Mouse (Mus musculus) liver (tissue): ENCODE measurements around the gene Cpz.

Experiments used
- DNase-seq: peaks from one replicate; pipeline ENCODE4 v3.0.0-alpha.2; 2020; ENCODE audit warnings: mixed read lengths

The Cpz gene

DNA sequence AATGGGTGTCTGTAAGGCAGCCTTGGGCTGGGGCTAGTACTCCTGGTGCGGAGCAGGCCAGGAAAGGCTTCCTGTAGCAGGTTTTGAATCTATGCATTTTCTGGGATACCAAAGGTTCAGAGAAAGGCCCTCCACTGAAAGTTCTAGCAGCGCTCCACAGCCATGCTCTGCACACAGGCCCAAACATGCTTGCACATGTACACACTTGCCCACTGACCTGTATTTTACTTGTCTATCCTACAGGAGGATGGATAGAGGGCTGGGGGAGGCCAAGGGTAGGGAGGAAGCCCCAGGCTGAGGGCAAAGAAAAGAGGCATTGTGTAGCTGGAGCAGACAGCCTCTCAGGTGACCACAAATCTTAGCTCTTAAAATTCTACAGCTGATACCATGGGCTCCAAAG, 1.1 kb downstream of the Cpz start:
- no peak for DNase-seq

DNA sequence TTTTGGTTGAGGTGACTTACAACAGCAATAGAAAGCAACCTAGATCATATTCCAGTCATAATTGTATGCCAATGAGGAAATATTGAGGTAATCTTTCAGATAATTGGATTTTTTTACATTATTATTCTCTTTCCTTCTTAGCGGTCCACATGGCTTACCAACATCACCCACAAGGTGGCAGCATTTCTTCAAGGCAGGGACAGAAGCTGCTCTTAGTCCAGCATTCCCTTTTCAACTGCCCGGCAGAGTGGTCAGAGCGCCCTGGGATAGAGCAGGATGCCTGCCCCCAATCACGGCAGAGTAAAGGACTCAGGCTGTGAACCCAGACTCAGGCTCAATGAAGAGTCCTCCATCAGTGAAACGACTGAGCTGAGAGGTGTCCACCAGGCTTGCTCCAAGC, 1.8 kb downstream of the Cpz start:
- DNase-seq: peak; percentile 60

DNA sequence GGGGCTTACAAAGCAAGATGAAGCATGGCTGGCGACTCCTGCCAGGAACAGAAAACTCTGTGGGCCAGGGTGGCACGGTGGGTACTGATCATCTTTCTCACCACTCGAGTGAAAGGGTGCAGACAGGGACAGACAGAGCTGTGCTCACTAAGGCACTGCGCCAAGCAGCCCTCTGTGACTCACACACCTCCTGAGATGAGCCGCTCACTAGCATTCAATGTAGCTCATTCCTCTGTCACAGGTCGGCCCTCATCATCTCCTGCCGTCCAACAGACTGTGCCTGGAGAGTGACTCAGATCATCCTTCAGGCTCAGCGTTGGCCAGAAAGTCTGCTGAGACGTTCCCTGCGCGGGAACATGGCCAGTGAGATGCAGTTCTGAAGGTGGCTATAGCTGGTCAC, 8.7 kb downstream of the Cpz start:
- DNase-seq: no peak

DNA sequence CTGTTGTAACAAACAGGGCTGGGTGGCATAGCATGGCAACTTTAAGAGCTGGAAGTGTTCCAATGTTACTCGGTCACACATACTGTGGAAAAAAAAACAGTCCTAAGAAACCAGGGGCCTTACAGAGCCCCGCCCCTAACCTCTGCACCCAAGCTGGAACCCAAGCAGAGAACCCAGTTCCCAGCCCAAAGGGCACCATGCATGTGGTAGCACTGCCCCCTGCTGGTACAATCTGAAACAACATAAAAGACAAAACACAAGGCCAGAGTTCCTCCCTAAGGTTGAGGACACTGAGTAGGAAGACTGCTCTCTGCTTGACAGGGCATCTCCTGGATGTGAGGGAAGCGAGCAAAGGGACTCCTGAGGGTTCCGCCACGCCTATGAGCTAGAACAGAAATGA, 14.9 kb downstream of the Cpz start:
- peak; percentile 44 for DNase-seq

DNA sequence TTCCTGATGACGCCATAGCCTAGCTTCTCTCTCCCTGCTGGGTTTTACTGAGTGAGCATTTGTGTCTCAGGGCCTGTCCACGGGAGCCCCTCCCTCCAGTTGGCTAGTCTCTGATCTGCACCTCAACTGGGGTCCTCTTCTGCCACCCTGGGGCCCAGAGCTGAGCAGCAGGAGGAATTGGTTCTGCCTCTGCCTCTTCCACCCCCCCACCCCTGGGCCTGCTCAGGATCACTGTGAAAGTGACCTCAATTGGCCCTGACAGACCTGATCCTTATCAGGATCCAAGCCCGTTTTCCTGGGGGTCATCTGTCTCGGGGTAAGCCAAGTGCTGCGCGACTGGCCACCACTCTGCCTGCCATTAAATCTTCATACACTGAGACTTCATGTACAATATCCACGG, 20.5 kb downstream of the Cpz start:
- DNase-seq: no peak

DNA sequence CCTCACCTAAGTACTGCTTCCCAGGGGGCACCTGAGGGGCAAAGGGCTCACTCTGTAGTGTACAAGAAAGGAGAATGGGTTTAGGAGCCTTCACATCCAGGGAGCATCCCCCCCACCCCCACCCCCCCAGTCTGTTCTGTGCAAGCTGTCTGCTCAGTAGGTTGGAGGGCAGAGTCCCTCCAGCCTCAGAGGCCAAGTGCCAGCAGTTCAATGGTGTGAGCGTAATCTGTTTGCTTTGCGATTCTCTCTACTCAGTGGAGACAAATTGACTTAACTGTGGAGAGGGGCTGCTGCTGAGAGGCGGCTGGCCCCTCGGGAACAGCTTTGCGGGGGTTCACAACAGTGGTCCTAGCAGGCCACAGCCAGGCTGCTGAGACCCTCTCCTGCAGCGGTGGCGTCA, 28.2 kb downstream of the Cpz start:
- no peak for DNase-seq

- DNase-seq: no peak
Observed at GRCm38 (mm10) chr5:35495989-35496388, 29.5 kb downstream of the Cpz start.

- DNase-seq: no peak
Observed at GRCm38 (mm10) chr5:35494773-35495390, 30.6 kb downstream of the Cpz start.

DNA sequence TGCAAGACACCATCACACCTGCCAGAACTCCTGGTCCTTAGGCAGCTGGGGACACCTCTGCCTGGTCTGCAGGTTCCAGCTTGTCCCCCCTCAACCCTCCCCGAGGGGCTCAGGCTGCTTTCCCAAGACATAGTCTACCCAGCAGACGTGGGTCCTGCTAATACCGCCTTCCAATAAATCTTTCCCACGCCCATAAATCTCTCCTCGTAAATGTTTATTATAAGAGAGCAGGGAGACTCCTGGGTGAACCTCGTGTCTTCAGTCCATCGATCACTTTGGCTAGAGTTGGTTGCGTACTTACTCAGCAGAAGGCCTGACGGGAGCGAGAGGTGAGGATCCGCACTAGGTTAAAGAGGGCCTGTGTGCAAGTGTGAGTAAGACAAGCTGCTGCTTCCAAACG, 31.7 kb downstream of the Cpz start:
- DNase-seq: no peak

- DNase-seq: no peak
Observed at GRCm38 (mm10) chr5:35479521-35479920, 46.0 kb downstream of the Cpz start.

DNA sequence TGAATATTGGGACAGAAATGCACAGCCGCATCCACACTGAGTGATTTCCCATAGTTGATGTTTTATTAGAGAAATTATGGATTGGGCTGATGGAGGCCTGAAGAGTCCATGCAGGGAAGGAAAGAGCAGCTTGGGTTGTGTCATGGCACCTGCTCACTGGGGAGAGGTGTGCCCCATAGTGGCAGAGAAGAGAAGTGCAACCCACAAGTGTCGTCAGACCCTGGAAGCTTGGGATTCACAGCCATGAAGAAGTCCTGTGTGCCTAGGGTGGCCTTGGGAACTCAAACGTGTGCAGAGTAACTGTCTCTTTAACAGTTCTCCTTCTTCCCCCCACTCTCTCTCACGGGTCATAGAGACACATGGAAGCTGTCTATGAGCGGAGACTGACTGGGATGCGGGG, 50.3 kb downstream of the Cpz start:
- no peak for DNase-seq

DNA sequence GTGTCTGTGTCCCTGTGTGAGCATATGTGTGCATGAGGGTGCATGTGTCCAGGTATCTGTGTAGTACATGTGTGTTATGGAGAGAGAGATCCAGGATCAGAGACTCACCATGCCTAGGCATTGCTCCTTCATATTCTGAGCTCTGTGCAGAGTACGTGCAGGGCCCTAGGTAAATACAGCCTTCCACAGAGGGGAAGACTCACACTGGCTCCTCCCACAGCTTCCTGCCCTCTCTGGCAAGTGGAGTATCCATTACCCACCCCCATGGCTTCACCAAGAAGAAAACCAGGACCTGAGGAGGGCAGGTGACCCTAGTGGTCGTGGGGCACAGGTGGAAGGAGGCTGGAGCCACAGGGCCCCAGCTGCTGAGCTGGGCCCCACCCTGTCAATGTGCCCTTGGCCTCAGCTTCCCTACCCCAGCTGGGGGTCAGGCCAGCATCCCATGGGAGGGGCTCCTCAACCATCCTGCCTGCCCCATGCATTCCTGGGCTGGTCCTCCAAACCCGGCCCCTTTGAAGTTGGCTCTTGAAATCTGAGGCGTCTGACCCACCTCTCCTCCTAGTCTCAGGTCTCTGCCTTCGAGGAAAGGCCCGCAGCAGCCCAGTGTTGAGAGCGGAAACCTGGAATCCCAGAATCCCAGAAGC, 54.5 kb downstream of the Cpz start:
- no peak for DNase-seq

- no peak for DNase-seq
Observed at GRCm38 (mm10) chr5:35465966-35466635, 59.4 kb downstream of the Cpz start.

GRCm38 (mm10) chr5:35462081-35462480, 63.4 kb downstream of the Cpz start:
- DNase-seq: no peak

DNA sequence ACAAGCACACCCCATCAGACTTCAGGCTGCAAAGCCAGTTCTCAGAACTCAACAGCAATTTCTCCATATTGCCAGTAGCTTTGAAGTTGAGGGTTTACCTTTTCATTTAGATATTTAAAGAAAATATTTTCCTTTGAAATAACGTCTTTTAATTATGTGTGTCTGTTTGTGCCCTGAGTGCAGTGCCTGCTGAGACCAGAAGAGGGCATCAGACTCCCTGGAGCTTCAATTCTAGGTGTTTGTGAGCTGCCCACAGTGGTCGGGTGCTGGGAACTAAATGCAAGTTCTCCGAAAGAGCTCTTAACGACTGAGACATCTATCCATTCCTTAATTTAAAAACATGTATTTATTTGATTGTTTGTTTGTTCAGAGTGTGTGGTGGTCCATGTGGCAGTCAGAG, 65.7 kb downstream of the Cpz start:
- no peak for DNase-seq

- no peak for DNase-seq
Observed at GRCm38 (mm10) chr5:35458267-35458666, 67.2 kb downstream of the Cpz start.

GRCm38 (mm10) chr5:35457364-35457763, 68.1 kb downstream of the Cpz start:
- no peak for DNase-seq

DNA sequence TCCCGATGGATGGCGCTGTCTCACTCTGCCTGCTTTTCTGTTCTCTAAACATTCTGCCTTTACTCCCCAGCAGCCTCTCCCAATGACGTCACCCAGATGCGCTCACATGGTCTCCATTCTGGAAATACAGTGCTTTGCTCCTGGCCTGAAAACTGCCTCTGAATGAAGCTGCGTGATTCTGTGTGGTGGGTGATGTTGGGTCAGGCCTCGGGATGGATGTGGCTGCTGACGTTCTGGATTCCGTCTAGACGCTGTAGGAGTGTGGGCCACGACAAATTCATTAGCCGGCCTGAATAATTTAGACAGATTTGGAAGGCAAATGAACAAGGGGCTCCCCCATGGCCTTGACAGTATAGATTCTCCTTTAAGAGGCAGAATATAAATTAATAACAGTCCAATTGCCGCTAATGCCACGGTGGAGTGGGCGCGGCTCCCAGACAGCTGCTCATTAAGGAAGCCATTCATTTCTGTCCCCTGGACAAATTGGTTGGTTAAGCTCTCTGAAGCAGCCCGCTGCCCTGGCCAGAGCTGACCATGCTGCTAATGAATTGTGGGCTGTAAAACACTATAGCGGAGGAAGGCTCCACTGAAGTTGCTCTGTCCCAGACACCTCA, 71.2 kb downstream of the Cpz start:
- no peak for DNase-seq
